ENCODE assay signal across 21 mouse cellular contexts in genomic region chr2:68932656-68933055, GRCm38 (mm10).
DNase-seq lines count a peak whose midpoint lies in the region; ATAC-seq lines count a peak whose summit lies in the region.
"Had no signal": no experiment of that assay in that cellular context is flagged by ENCODE, and none has a peak within 500 bp of the region (broad histone marks: within the 10 kb centered on the region; RNA-seq: fewer than 3 reads in every experiment).

No protein-coding gene starts in this region.

- no peak overlapping the region for H3K9ac ChIP-seq in midbrain, embryonic 11.5 days (ENCODE audit: low read length)
- H3K9ac ChIP-seq in stomach, embryonic 16.5 days (ENCODE audit: low read length), result no peak overlapping the region
- H3K9ac ChIP-seq: embryonic facial prominence, embryonic 15.5 days; hindbrain, embryonic 15.5 days; limb, embryonic 12.5 days; lung, embryonic 15.5 days had no signal

- H3K4me3 ChIP-seq in midbrain, embryonic 11.5 days (ENCODE audit: low read depth, low read length), result no peak overlapping the region
- H3K4me3 ChIP-seq in midbrain, embryonic 10.5 days, result no peak overlapping the region
- no peak overlapping the region for H3K4me3 ChIP-seq in stomach, embryonic 16.5 days (replicated peaks; ENCODE audit: low read length)
- H3K4me3 ChIP-seq: embryonic facial prominence, embryonic 15.5 days; hindbrain, embryonic 15.5 days; limb, embryonic 12.5 days; lung, embryonic 15.5 days had no signal

- H3K4me1 ChIP-seq in midbrain, embryonic 11.5 days (ENCODE audit: control insufficient read depth, insufficient read depth, low read length), result no peaks in the 10 kb centered on the region
- peaks cover 7% of the 10 kb centered on the region; the same call in 1 of the 2 replicates for H3K4me1 ChIP-seq in midbrain, embryonic 10.5 days
- H3K4me1 ChIP-seq in stomach, embryonic 16.5 days (ENCODE audit: control insufficient read depth, insufficient read depth, low read length), result peaks cover 15% of the 10 kb centered on the region; the same call in 1 of the 2 replicates
- H3K4me1 ChIP-seq: embryonic facial prominence, embryonic 15.5 days had no signal

- H3K9me3 ChIP-seq in midbrain, embryonic 11.5 days (ENCODE audit: control insufficient read depth, low read length), result no peaks in the 10 kb centered on the region
- H3K9me3 ChIP-seq in midbrain, embryonic 10.5 days (replicated peaks), result no peaks in the 10 kb centered on the region
- no peaks in the 10 kb centered on the region for H3K9me3 ChIP-seq in stomach, embryonic 16.5 days (replicated peaks; ENCODE audit: control insufficient read depth, low read length)
- H3K9me3 ChIP-seq: embryonic facial prominence, embryonic 15.5 days; hindbrain, embryonic 15.5 days; lung, embryonic 15.5 days had no signal

- no peaks in the 10 kb centered on the region for H3K36me3 ChIP-seq in midbrain, embryonic 11.5 days (ENCODE audit: control insufficient read depth, insufficient read depth, low read length)
- H3K36me3 ChIP-seq in midbrain, embryonic 10.5 days, result peaks cover 17% of the 10 kb centered on the region
- no peaks in the 10 kb centered on the region for H3K36me3 ChIP-seq in stomach, embryonic 16.5 days (ENCODE audit: control insufficient read depth, insufficient read depth, low read length)
- H3K36me3 ChIP-seq: embryonic facial prominence, embryonic 15.5 days; lung, embryonic 15.5 days had no signal

- WGBS in midbrain, embryonic 11.5 days, result 58% methylated on average over 4 of the region's 4 CpGs
- WGBS in midbrain, embryonic 10.5 days, result 66% methylated on average over 4 of the region's 4 CpGs
- 27% methylated on average over 4 of the region's 4 CpGs for WGBS in stomach, embryonic 16.5 days

- no peak overlapping the region for H3K4me2 ChIP-seq in midbrain, embryonic 11.5 days
- no peak overlapping the region for H3K4me2 ChIP-seq in stomach, embryonic 16.5 days (ENCODE audit: low read depth, low read length)
- H3K4me2 ChIP-seq: embryonic facial prominence, embryonic 15.5 days; heart, embryonic 11.5 days; hindbrain, embryonic 15.5 days; limb, embryonic 12.5 days; lung, embryonic 15.5 days had no signal

- no peak for ATAC-seq in midbrain, embryonic 11.5 days (ENCODE audit: low FRiP score)
- ATAC-seq in stomach, embryonic 16.5 days (ENCODE audit: insufficient read depth, low FRiP score), result no peak
- ATAC-seq: forebrain, embryonic 16.5 days had no signal

- H3K27ac ChIP-seq in midbrain, embryonic 11.5 days (ENCODE audit: low read depth, low read length), result no peak overlapping the region
- no peak overlapping the region for H3K27ac ChIP-seq in midbrain, embryonic 10.5 days (replicated peaks)
- H3K27ac ChIP-seq in stomach, embryonic 16.5 days (ENCODE audit: low read length), result 0 out of 2 replicates have a peak overlapping the region, but pooled peaks have one; percentile 10
- H3K27ac ChIP-seq: embryonic facial prominence, embryonic 15.5 days; hindbrain, embryonic 15.5 days; limb, embryonic 12.5 days; lung, embryonic 15.5 days had no signal

- no peaks in the 10 kb centered on the region for H3K27me3 ChIP-seq in midbrain, embryonic 11.5 days (ENCODE audit: control insufficient read depth, insufficient read depth, low read length)
- no peaks in the 10 kb centered on the region for H3K27me3 ChIP-seq in midbrain, embryonic 10.5 days (ENCODE audit: low read depth, poor library complexity, severe bottlenecking)
- no peaks in the 10 kb centered on the region for H3K27me3 ChIP-seq in stomach, embryonic 16.5 days (ENCODE audit: control insufficient read depth, insufficient read depth, low read length)
- H3K27me3 ChIP-seq: CH12.LX; embryonic facial prominence, embryonic 15.5 days; hindbrain, embryonic 15.5 days; limb, embryonic 12.5 days; lung, embryonic 15.5 days had no signal

- DNase-seq in kidney, adult 11 months, result peak; percentile 54
- DNase-seq in kidney, adult 18-20 months, result no peak
- peak; percentile 72 for DNase-seq in midbrain, embryonic 11.5 days (ENCODE audit: low spot score, missing footprints)
- DNase-seq in midbrain, embryonic 10.5 days (ENCODE audit: low spot score), result no peak
- DNase-seq in kidney, postnatal 25 days, result peak; percentile 49 to 72
- DNase-seq in cerebellum, adult 8-10 months, result no peak
- no peak for DNase-seq in adipocyte (ENCODE audit: low spot score)
- DNase-seq: adrenal gland, postnatal 25 days; cerebellum, adult 11-12 months; cerebellum, postnatal 36 days; heart, postnatal 10 days; lung, postnatal 4 days; right cerebral cortex, postnatal 4 days had no signal

Comparison
In these comparisons a context has a peak if more than half of its experiments do, and no peak if none do; other contexts are left out.
1. DNase-seq: peak in kidney, adult 11 months (single experiment), midbrain, embryonic 11.5 days (single experiment) and kidney, postnatal 25 days (2 of 2); none in kidney, adult 18-20 months (single experiment), midbrain, embryonic 10.5 days (single experiment), cerebellum, adult 8-10 months (single experiment) and adipocyte (single experiment).